Mouse (Mus musculus): ENCODE results near the gene Fgf7. TPM values are rescaled to one million over a fixed set of nuclear protein-coding genes. Genes with fewer than 3 reads are reported as not detected.

Fgf7 gene
- 70.8 and 94.4 TPM in 2 replicates for polyA plus RNA-seq (2011; ENCODE audit: insufficient read length, low read depth, missing spikeins)

- Histone ChIP-seq H3K4me1 (ENCODE audit: control insufficient read depth, insufficient read depth, low read length) (peaks cover 8% of the 10 kb centered on the region), H3K27ac (ENCODE audit: insufficient read depth, low read length) (peak within 1 kb of the TSS; percentile 87), H3K4me3 (ENCODE audit: insufficient read depth, low read length) (peak within 1 kb of the TSS; percentile 88)
These were observed at the start of gene Fgf7 for GRCm38 (mm10) chr2:126034379-126035005. Gene Fgf7, plus strand, starts transcription at chr2:126034658.

GRCm38 (mm10) chr2:126002291-126002690, 32.2 kb upstream of the Fgf7 start:
- Histone ChIP-seq H3K4me3 (ENCODE audit: insufficient read depth, low read length) (no peak overlapping the region), H3K27ac (ENCODE audit: insufficient read depth, low read length) (no peak overlapping the region), H3K4me1 (ENCODE audit: control insufficient read depth, insufficient read depth, low read length) (no peaks in the 10 kb centered on the region)
- TF ChIP-seq POLR2A (IDR thresholded peaks at IDR 0.05; ENCODE audit: low read depth, low read length) = no peak
- TF ChIP-seq CTCF (IDR thresholded peaks at IDR 0.05; ENCODE audit: borderline replicate concordance, insufficient read depth, low read length) = no peak

More at GRCm38 (mm10) chr2:126034379-126035005, at the start of gene Fgf7:
- TF ChIP-seq CTCF (IDR thresholded peaks at IDR 0.05; ENCODE audit: borderline replicate concordance, insufficient read depth, low read length) = peak; percentile 50; the same call in 1 of the 2 replicates
- 0 out of 2 replicates have a peak, but pooled peaks have one; percentile 27 for TF ChIP-seq POLR2A (IDR thresholded peaks at IDR 0.05; ENCODE audit: low read depth, low read length)

DNA sequence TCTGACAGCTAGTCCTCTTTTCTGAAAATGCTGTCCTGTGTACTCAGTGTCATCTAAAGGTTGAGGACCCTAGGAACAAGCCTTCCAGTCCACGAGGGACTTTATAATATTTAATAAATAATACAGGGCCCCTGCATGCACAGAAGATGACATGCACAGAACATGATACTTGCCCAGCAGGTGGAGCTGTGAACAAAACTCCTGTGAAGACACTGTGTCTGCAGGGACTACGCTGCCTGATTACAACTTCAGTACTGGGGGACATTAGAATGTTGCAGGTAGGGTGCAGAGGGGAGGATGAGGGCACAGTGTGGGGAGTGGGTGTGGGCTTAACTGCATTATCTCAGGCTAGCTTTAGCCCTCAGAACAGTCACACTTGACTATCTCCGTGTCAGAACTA, 28.4 kb upstream of the Fgf7 start:
- no peak for TF ChIP-seq POLR2A (IDR thresholded peaks at IDR 0.05; ENCODE audit: low read depth, low read length)
- TF ChIP-seq CTCF (IDR thresholded peaks at IDR 0.05; ENCODE audit: borderline replicate concordance, insufficient read depth, low read length) = peak; percentile 42; the same call in 1 of the 2 replicates
- H3K4me1 ChIP-seq (ENCODE audit: control insufficient read depth, insufficient read depth, low read length) = no peaks in the 10 kb centered on the region
- H3K27ac ChIP-seq (ENCODE audit: insufficient read depth, low read length) = no peak overlapping the region
- no peak overlapping the region for H3K4me3 ChIP-seq (ENCODE audit: insufficient read depth, low read length)

- no peak overlapping the region for H3K27ac ChIP-seq (ENCODE audit: insufficient read depth, low read length)
- TF ChIP-seq CTCF (IDR thresholded peaks at IDR 0.05; ENCODE audit: borderline replicate concordance, insufficient read depth, low read length) (no peak), POLR2A (IDR thresholded peaks at IDR 0.05; ENCODE audit: low read depth, low read length) (no peak)
- H3K4me3 ChIP-seq (ENCODE audit: insufficient read depth, low read length) = no peak overlapping the region
- no peaks in the 10 kb centered on the region for H3K4me1 ChIP-seq (ENCODE audit: control insufficient read depth, insufficient read depth, low read length)
These were observed 27.7 kb upstream of the Fgf7 start for GRCm38 (mm10) chr2:126006742-126007141.

DNA sequence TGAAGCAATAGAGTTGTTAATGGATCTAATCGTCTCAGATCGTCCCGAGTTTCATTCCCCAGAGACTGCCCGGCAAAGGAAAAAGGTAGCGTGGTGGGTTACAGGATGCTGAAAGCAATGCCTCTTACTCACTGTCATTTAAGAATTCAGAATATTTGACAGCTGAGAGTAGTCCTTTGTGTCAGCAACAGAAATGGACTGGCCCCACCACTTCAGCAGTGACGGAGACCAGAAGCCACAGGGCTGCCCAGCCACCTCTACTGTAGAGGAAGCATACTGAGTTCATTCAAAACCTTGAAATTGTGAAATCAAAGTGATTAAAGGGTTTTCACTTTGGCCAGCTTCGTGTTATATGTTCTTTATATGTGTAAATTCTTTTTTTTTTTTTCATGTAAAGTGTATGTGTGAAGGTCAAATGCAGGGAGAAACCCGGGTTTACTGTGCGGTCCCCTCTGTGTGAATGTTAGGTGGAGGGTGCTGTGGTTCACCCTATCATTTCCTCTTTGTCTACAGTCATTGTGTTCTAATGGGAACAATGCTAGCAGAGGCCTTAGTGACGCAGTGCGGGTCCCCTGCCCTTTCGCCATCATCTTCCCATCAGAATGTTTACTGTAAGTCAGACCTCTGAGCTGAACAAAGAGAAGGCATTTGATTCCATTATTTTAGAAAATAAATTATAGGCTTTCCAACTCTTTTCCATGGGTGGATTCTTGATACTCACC, 19.3 kb upstream of the Fgf7 start:
- Histone ChIP-seq H3K27ac (ENCODE audit: insufficient read depth, low read length) (no peak overlapping the region), H3K4me3 (ENCODE audit: insufficient read depth, low read length) (no peak overlapping the region), H3K4me1 (ENCODE audit: control insufficient read depth, insufficient read depth, low read length) (no peaks in the 10 kb centered on the region)
- TF ChIP-seq CTCF (IDR thresholded peaks at IDR 0.05; ENCODE audit: borderline replicate concordance, insufficient read depth, low read length) (no peak), POLR2A (IDR thresholded peaks at IDR 0.05; ENCODE audit: low read depth, low read length) (no peak)

DNA sequence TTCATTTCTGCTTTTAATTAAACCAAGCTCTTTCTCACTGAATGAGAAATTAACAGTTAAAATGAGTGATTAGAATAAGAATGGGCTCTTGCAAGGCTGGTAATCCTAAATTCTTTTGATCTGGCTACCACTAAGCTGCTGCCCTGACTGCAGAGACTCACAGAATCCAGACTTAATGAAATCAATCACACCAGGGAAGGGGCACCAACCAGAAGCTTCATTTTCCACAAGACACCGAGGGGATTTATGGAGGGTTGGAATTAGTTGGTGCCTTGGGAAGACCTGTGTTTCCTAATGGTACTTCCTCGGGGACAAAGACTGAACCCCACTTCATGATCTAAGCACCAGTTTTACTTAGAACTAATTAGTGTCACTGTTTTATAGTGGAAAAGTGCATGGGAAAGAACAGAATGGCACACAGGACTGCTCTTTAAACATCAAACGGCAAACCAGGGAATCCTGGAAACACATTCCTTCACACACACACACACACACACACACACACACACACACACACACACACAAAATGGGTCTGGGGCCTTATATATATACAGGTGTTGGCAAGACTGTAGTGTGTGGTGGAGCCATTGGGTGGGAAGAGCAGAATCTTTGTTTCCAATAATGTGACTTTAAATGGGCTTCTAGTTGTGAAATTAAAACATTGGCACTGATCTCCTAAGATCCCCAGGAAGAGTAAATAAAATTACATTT, 18.5 kb upstream of the Fgf7 start:
- no peak for TF ChIP-seq CTCF (IDR thresholded peaks at IDR 0.05; ENCODE audit: borderline replicate concordance, insufficient read depth, low read length)
- no peak for TF ChIP-seq POLR2A (IDR thresholded peaks at IDR 0.05; ENCODE audit: low read depth, low read length)
- Histone ChIP-seq H3K4me3 (ENCODE audit: insufficient read depth, low read length) (no peak overlapping the region), H3K4me1 (ENCODE audit: control insufficient read depth, insufficient read depth, low read length) (no peaks in the 10 kb centered on the region), H3K27ac (ENCODE audit: insufficient read depth, low read length) (no peak overlapping the region)

GRCm38 (mm10) chr2:126031186-126031900, 3.1 kb upstream of the Fgf7 start:
- H3K4me3 ChIP-seq (ENCODE audit: insufficient read depth, low read length) = no peak overlapping the region
- H3K4me1 ChIP-seq (ENCODE audit: control insufficient read depth, insufficient read depth, low read length) = peaks cover 6% of the 10 kb centered on the region
- peak overlapping the region; percentile 95 for H3K27ac ChIP-seq (ENCODE audit: insufficient read depth, low read length)
- TF ChIP-seq POLR2A (IDR thresholded peaks at IDR 0.05; ENCODE audit: low read depth, low read length) (no peak), CTCF (IDR thresholded peaks at IDR 0.05; ENCODE audit: borderline replicate concordance, insufficient read depth, low read length) (no peak)

GRCm38 (mm10) chr2:126033114-126033972, 1.1 kb upstream of the Fgf7 start:
- Histone ChIP-seq H3K4me1 (ENCODE audit: control insufficient read depth, insufficient read depth, low read length) (peaks cover 4% of the 10 kb centered on the region), H3K4me3 (ENCODE audit: insufficient read depth, low read length) (no peak overlapping the region), H3K27ac (ENCODE audit: insufficient read depth, low read length) (peak overlapping the region; percentile 87)
- TF ChIP-seq CTCF (IDR thresholded peaks at IDR 0.05; ENCODE audit: borderline replicate concordance, insufficient read depth, low read length) = no peak
- no peak for TF ChIP-seq POLR2A (IDR thresholded peaks at IDR 0.05; ENCODE audit: low read depth, low read length)
